Mouse (Mus musculus) embryonic facial prominence, embryonic 12.5 days (tissue): ENCODE data around the gene Filip1l. TPM values are rescaled to one million over a fixed set of nuclear protein-coding genes. Genes with fewer than 3 reads are reported as not detected.

Experiments used
- ATAC-seq: fragments of 200-750 bp; cut with Nextera tagmentation; 2 replicates; pipeline ENCODE4 v1.8.0; 2017; ENCODE audit not compliant: insufficient number of reproducible peaks, insufficient read depth, low FRiP score, low TSS enrichment
- H3K27ac ChIP-seq: fragments of 300-500 bp; sonication (generic); 2 replicates; pipeline ENCODE4 v1.5.1; 2016; ENCODE audit warnings: mild to moderate bottlenecking
- H3K27me3 ChIP-seq: fragments of 300-500 bp; sonication (generic); 2 replicates; pipeline ENCODE4 v1.6.1; 2016; ENCODE audit warnings: mild to moderate bottlenecking, moderate library complexity
- H3K36me3 ChIP-seq: fragments of 300-500 bp; sonication (generic); 2 replicates; pipeline ENCODE4 v1.6.1; 2016; ENCODE audit warnings: mild to moderate bottlenecking
- H3K4me1 ChIP-seq: fragments of 300-500 bp; sonication (generic); 2 replicates; pipeline ENCODE4 v1.6.1; 2016
- H3K4me2 ChIP-seq: fragments of 300-500 bp; sonication (generic); replicated peaks from 2 replicates; pipeline ENCODE4 v1.6.1; 2016; ENCODE audit warnings: mild to moderate bottlenecking, moderate library complexity
- H3K4me3 ChIP-seq: fragments of 300-500 bp; sonication (generic); 2 replicates; pipeline ENCODE4 v1.5.1; 2016; ENCODE audit warnings: mild to moderate bottlenecking
- H3K9ac ChIP-seq: fragments of 300-500 bp; sonication (generic); 2 replicates; pipeline ENCODE4 v1.6.1; 2016; ENCODE audit warnings: mild to moderate bottlenecking, moderate library complexity
- H3K9me3 ChIP-seq: fragments of 300-500 bp; sonication (generic); 2 replicates; pipeline ENCODE4 v1.6.1; 2016; ENCODE audit warnings: mild to moderate bottlenecking, moderate library complexity
- WGBS: fragments of 180-500 bp; shearing (Covaris S2); methylation state at CpG from one replicate; pipeline ENCODE4 v1.1.7; 2016; 5-methylcytosine and 5-hydroxymethylcytosine counted together
- polyA plus RNA-seq: library from polyadenylated mRNA; unstranded; fragments of >200 nt; fragmentation: Nextera tagmentation; extraction: Ambion mirVana; gene quantifications from 2 replicates; pipeline ENCODE4 v1.2.1, GENCODE M21; 2016

Filip1l gene
- polyA plus RNA-seq, 1 experiment from 2014 or later, result 27.4 TPM

- H3K4me2 ChIP-seq, result no peak overlapping the region
- WGBS, result 83% methylated on average over 10 of the region's 10 CpGs
- H3K27ac ChIP-seq, result no peak overlapping the region
- H3K36me3 ChIP-seq, result no peaks in the 10 kb centered on the region
- H3K9me3 ChIP-seq, result no peaks in the 10 kb centered on the region
- no peak overlapping the region for H3K4me3 ChIP-seq
- no peak overlapping the region for H3K9ac ChIP-seq
- no peaks in the 10 kb centered on the region for H3K27me3 ChIP-seq
- H3K4me1 ChIP-seq, result no peaks in the 10 kb centered on the region
- no peak for ATAC-seq
Observed at GRCm38 (mm10) chr16:57495476-57496203, 142.7 kb downstream of the Filip1l start.

- no peak for ATAC-seq
- Histone ChIP-seq H3K27me3 (no peaks in the 10 kb centered on the region), H3K36me3 (no peaks in the 10 kb centered on the region), H3K9me3 (no peaks in the 10 kb centered on the region), H3K9ac (no peak overlapping the region), H3K4me1 (no peaks in the 10 kb centered on the region), H3K4me3 (no peak overlapping the region), H3K27ac (peak overlapping the region; percentile 43; the same call in 1 of the 2 replicates), H3K4me2 (no peak overlapping the region)
- WGBS, result 58% methylated on average over 10 of the region's 10 CpGs
Observed at GRCm38 (mm10) chr16:57496437-57497173, 143.7 kb downstream of the Filip1l start.

GRCm38 (mm10) chr16:57500851-57501250 is 148.0 kb downstream of the Filip1l start:
- Histone ChIP-seq H3K27me3 (no peaks in the 10 kb centered on the region), H3K4me1 (0 out of 2 replicates have a peak, but pooled peaks cover 7% of the 10 kb centered on the region), H3K9me3 (no peaks in the 10 kb centered on the region), H3K27ac (no peak overlapping the region), H3K4me2 (no peak overlapping the region), H3K36me3 (no peaks in the 10 kb centered on the region), H3K4me3 (no peak overlapping the region), H3K9ac (no peak overlapping the region)
- WGBS, result 65% methylated on average over 3 of the region's 3 CpGs
- ATAC-seq, result no peak

- no peaks in the 10 kb centered on the region for H3K9me3 ChIP-seq
- 0 out of 2 replicates have a peak, but pooled peaks cover 7% of the 10 kb centered on the region for H3K4me1 ChIP-seq
- no peak for ATAC-seq
- no peak overlapping the region for H3K4me3 ChIP-seq
- 35% methylated on average over 2 of the region's 2 CpGs for WGBS
- H3K27me3 ChIP-seq, result no peaks in the 10 kb centered on the region
- no peaks in the 10 kb centered on the region for H3K36me3 ChIP-seq
- no peak overlapping the region for H3K4me2 ChIP-seq
- H3K27ac ChIP-seq, result no peak overlapping the region
- no peak overlapping the region for H3K9ac ChIP-seq
Observed at GRCm38 (mm10) chr16:57502230-57502629, 149.3 kb downstream of the Filip1l start.

- 45% methylated on average over 5 of the region's 5 CpGs for WGBS
- H3K4me1 ChIP-seq, result 0 out of 2 replicates have a peak, but pooled peaks cover 7% of the 10 kb centered on the region
- no peak overlapping the region for H3K4me3 ChIP-seq
- H3K4me2 ChIP-seq, result no peak overlapping the region
- no peaks in the 10 kb centered on the region for H3K9me3 ChIP-seq
- no peaks in the 10 kb centered on the region for H3K36me3 ChIP-seq
- no peak for ATAC-seq
- no peak overlapping the region for H3K9ac ChIP-seq
- H3K27ac ChIP-seq, result no peak overlapping the region
- no peaks in the 10 kb centered on the region for H3K27me3 ChIP-seq
Observed at GRCm38 (mm10) chr16:57502761-57503160, 149.9 kb downstream of the Filip1l start.

GRCm38 (mm10) chr16:57504728-57505127 is 151.8 kb downstream of the Filip1l start:
- Histone ChIP-seq H3K36me3 (no peaks in the 10 kb centered on the region), H3K4me1 (0 out of 2 replicates have a peak, but pooled peaks cover 7% of the 10 kb centered on the region), H3K4me3 (no peak overlapping the region), H3K27me3 (no peaks in the 10 kb centered on the region), H3K27ac (no peak overlapping the region), H3K9me3 (no peaks in the 10 kb centered on the region), H3K9ac (no peak overlapping the region), H3K4me2 (no peak overlapping the region)
- no peak for ATAC-seq
- WGBS, result 94% methylated on average over 4 of the region's 4 CpGs

GRCm38 (mm10) chr16:57506133-57506532 is 153.2 kb downstream of the Filip1l start:
- Histone ChIP-seq H3K27me3 (no peaks in the 10 kb centered on the region), H3K9ac (no peak overlapping the region), H3K36me3 (no peaks in the 10 kb centered on the region), H3K9me3 (no peaks in the 10 kb centered on the region), H3K27ac (no peak overlapping the region), H3K4me2 (no peak overlapping the region), H3K4me1 (0 out of 2 replicates have a peak, but pooled peaks cover 7% of the 10 kb centered on the region), H3K4me3 (no peak overlapping the region)
- 81% methylated on average over 6 of the region's 6 CpGs for WGBS
- ATAC-seq, result no peak

- Histone ChIP-seq H3K27ac (no peak overlapping the region), H3K9ac (no peak overlapping the region), H3K4me2 (no peak overlapping the region), H3K9me3 (no peaks in the 10 kb centered on the region), H3K4me1 (no peaks in the 10 kb centered on the region), H3K27me3 (no peaks in the 10 kb centered on the region), H3K4me3 (no peak overlapping the region), H3K36me3 (no peaks in the 10 kb centered on the region)
- ATAC-seq, result no peak
- 86% methylated on average over 1 of the region's 1 CpGs for WGBS
Observed at GRCm38 (mm10) chr16:57508351-57508750, 155.5 kb downstream of the Filip1l start.

- no peak for ATAC-seq
- H3K4me1 ChIP-seq, result no peaks in the 10 kb centered on the region
- H3K9me3 ChIP-seq, result no peaks in the 10 kb centered on the region
- WGBS, result 90% methylated on average over 3 of the region's 3 CpGs
- no peak overlapping the region for H3K4me2 ChIP-seq
- H3K36me3 ChIP-seq, result no peaks in the 10 kb centered on the region
- no peak overlapping the region for H3K27ac ChIP-seq
- no peak overlapping the region for H3K4me3 ChIP-seq
- no peak overlapping the region for H3K9ac ChIP-seq
- no peaks in the 10 kb centered on the region for H3K27me3 ChIP-seq
Observed at GRCm38 (mm10) chr16:57509099-57509498, 156.2 kb downstream of the Filip1l start.

- Histone ChIP-seq H3K4me1 (no peaks in the 10 kb centered on the region), H3K4me2 (no peak overlapping the region), H3K27me3 (no peaks in the 10 kb centered on the region), H3K4me3 (no peak overlapping the region), H3K36me3 (no peaks in the 10 kb centered on the region), H3K9ac (no peak overlapping the region), H3K27ac (no peak overlapping the region), H3K9me3 (no peaks in the 10 kb centered on the region)
- no peak for ATAC-seq
- 80% methylated on average over 7 of the region's 7 CpGs for WGBS
Observed at GRCm38 (mm10) chr16:57513562-57513961, 160.7 kb downstream of the Filip1l start.

- H3K27ac ChIP-seq, result no peak overlapping the region
- no peak overlapping the region for H3K4me2 ChIP-seq
- H3K4me3 ChIP-seq, result no peak overlapping the region
- no peak overlapping the region for H3K9ac ChIP-seq
- H3K4me1 ChIP-seq, result no peaks in the 10 kb centered on the region
- H3K36me3 ChIP-seq, result no peaks in the 10 kb centered on the region
- ATAC-seq, result no peak
- H3K9me3 ChIP-seq, result no peaks in the 10 kb centered on the region
- no peaks in the 10 kb centered on the region for H3K27me3 ChIP-seq
- 74% methylated on average over 4 of the region's 4 CpGs for WGBS
Observed at GRCm38 (mm10) chr16:57514371-57514770, 161.5 kb downstream of the Filip1l start.

- no peak overlapping the region for H3K9ac ChIP-seq
- no peak for ATAC-seq
- H3K36me3 ChIP-seq, result no peaks in the 10 kb centered on the region
- no peak overlapping the region for H3K4me3 ChIP-seq
- H3K4me2 ChIP-seq, result no peak overlapping the region
- H3K27me3 ChIP-seq, result no peaks in the 10 kb centered on the region
- WGBS, result 83% methylated on average over 10 of the region's 10 CpGs
- H3K4me1 ChIP-seq, result no peaks in the 10 kb centered on the region
- H3K27ac ChIP-seq, result no peak overlapping the region
- H3K9me3 ChIP-seq, result no peaks in the 10 kb centered on the region
Observed at GRCm38 (mm10) chr16:57515636-57516035, 162.7 kb downstream of the Filip1l start.
